Mouse (Mus musculus): ENCODE data around the gene Scaper.
A peak's percentile ranks its signal among the peaks of the same experiment; 100 is the strongest.

DNA sequence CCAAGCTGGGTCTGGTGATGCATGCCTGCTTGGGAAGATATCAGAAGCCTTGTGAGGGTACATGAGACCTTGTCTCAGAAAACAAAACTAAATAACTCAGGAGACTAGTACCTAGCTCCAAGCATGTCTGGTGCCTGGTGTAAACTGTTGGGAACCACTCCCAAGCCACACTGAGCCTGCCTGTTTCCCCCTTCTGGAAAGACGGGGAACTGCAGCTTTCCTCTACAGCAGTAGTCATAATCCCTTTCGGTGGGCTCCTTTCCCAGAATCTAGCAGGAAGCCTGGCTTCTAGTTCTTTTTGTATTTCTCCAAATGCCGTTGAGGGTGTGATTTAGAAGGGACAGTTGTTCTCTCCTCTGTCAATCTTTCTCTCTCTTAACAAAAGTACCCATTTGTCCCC, 402.0 kb downstream of the Scaper start:
- TF ChIP-seq CTCF (IDR thresholded peaks at IDR 0.05; ENCODE audit: borderline replicate concordance, extremely low read depth, insufficient read depth, insufficient read length), result peak; percentile 71; the same call in 1 of the 2 replicates
- no peak for TF ChIP-seq POLR2A (IDR thresholded peaks at IDR 0.05; ENCODE audit: borderline replicate concordance, extremely low read depth, insufficient read depth, insufficient read length, poor library complexity, severe bottlenecking)

Measured in brain, embryonic 14.5 days (tissue).